Mouse (Mus musculus) CH12.LX (cell line): ENCODE data around the gene Gm572.
A peak's percentile ranks its signal among the peaks of the same experiment; 100 is the strongest.

Experiments used
- CTCF ChIP-seq, 2 experiments: IDR thresholded peaks in 1 of 2; conservative IDR thresholded peaks in 1 of 2; 2 replicates each; pipeline ENCODE4 v1.5.1; 2011 to 2012; ENCODE audit warnings: low read depth in 2 of 2, low read length in 2 of 2, improper control_type of control experiment in 1 of 2, inconsistent platforms in 1 of 2, mild to moderate bottlenecking in 1 of 2, moderate library complexity in 1 of 2
- EP300 ChIP-seq: IDR thresholded peaks from 2 replicates; pipeline ENCODE4 v1.6.1; 2011; ENCODE audit warnings: low read length, improper control_type of control experiment
- MAFK ChIP-seq: IDR thresholded peaks from 2 replicates; pipeline ENCODE4 v1.6.1; 2011; ENCODE audit warnings: low read length, improper control_type of control experiment; ENCODE audit not compliant: insufficient replicate concordance
- POLR2A ChIP-seq: IDR thresholded peaks from 2 replicates; pipeline ENCODE4 v1.6.1; 2011; ENCODE audit warnings: low read depth, mild to moderate bottlenecking, improper control_type of control experiment, low read length
- POLR2AphosphoS2 ChIP-seq: IDR thresholded peaks from 2 replicates; pipeline ENCODE4 v1.6.1; 2011; ENCODE audit warnings: low read depth, low read length, improper control_type of control experiment
- USF2 ChIP-seq: conservative IDR thresholded peaks from 2 replicates; pipeline ENCODE4 v1.6.1; 2011; ENCODE audit warnings: low read depth, low read length, improper control_type of control experiment
- ZC3H11A ChIP-seq: IDR thresholded peaks from 2 replicates; pipeline ENCODE4 v1.6.1; 2012; ENCODE audit warnings: low read depth, mild to moderate bottlenecking, inconsistent platforms, low read length, improper control_type of control experiment

GRCm38 (mm10) chr4:148609805-148610204, 33.3 kb upstream of the Gm572 start:
- TF ChIP-seq MAFK: no peak
- no peak for TF ChIP-seq EP300
- no peak for TF ChIP-seq USF2
- no peak for TF ChIP-seq CTCF (conservative IDR thresholded peaks at IDR 0.05 in 1 of 2, IDR thresholded peaks at IDR 0.05 in 1 of 2; ENCODE audit: low read depth in 2 of 2, low read length in 2 of 2)
- TF ChIP-seq POLR2A: peak; percentile 11; the same call in 1 of the 2 replicates
- TF ChIP-seq ZC3H11A: no peak
- no peak; the same call in 1 of the 2 replicates for TF ChIP-seq POLR2AphosphoS2
